Mouse (Mus musculus): ENCODE data around the gene Cyb5r2. TPM values are rescaled to one million over a fixed set of nuclear protein-coding genes. Genes with fewer than 3 reads are reported as not detected.

The Cyb5r2 gene
- not detected for total RNA-seq (2023)

DNA sequence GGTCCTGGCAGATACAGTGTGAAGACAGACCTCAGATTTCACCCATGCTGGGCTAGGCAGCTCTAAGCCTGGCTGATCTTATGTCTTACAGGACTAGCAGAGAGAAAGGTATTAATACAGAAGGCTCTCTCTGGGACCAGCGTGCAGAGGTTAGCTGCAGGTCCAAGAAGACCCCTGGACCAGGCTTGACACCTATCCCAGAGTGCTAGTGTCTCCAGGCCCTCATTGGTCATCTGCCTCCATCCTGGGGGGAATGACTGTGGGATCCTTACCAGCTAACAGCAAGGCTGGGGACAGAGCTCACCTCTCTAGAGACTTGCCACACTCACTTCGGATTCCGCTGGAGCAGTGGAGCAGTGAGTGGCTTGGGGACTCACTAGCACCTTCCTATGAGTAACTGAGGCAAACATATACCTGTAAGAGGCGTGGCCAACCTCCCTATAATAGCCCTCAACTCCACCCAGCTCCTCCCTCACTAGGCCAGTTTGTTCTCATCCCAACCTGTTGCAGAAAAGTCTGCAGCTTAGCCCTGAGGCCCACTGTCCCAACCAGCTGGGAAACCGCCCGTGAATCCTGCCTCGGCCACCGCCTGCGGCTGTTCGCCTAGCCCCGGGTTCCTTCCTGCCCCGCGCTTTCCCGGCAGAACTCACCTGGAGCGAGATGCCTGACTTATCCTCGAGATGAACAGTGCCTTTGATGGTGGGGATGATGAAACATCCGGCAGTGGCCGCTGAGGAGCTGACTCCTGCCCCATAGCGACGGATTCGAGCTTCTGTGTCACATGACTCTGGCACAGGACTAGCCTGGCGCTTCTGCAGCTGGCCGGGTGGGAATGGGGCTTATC lies at the start of gene Cyb5r2:
Gene Cyb5r2 (minus strand): TSS at position 725 of the 844 bp plus-strand sequence.

GRCm38 (mm10) chr7:107801108-107801507 lies 43.3 kb upstream of the Cyb5r2 start, which contains the start of gene Ovch2:
Ovch2 (minus strand) TSS chr7:107801208.

Other genes starting within 250 kb of the Cyb5r2 start
- not detected for gene Olfml1, start 190.6 kb downstream of the Cyb5r2 start, total RNA-seq (2023)
- 10 to 100 TPM; 15.7 to 19.5 TPM for gene Ppfibp2, start 162.8 kb downstream of the Cyb5r2 start, total RNA-seq (2023)
- gene 5330417H12Rik, start 132.9 kb downstream of the Cyb5r2 start, total RNA-seq (2023), result not detected
- gene Ovch2, start 43.2 kb upstream of the Cyb5r2 start, total RNA-seq (2023), result not detected
- not detected for gene Olfr467, start 54.2 kb upstream of the Cyb5r2 start, total RNA-seq (2023)
- gene Olfr469, start 67.5 kb upstream of the Cyb5r2 start, total RNA-seq (2023), result not detected
- gene Olfr470, start 89.5 kb upstream of the Cyb5r2 start, total RNA-seq (2023), result not detected
- gene Olfr472, start 139.9 kb upstream of the Cyb5r2 start, total RNA-seq (2023), result not detected
- not detected for gene Olfr473, start 172.4 kb upstream of the Cyb5r2 start, total RNA-seq (2023)
- gene Olfr474, start 196.6 kb upstream of the Cyb5r2 start, total RNA-seq (2023), result not detected
- gene Olfr476, start 206.8 kb upstream of the Cyb5r2 start, total RNA-seq (2023), result not detected
- not detected for gene Olfr477, start 228.7 kb upstream of the Cyb5r2 start, total RNA-seq (2023)